Mouse (Mus musculus): Measurements from ENCODE around the gene Tanc2. TPM values are rescaled to one million over a fixed set of nuclear protein-coding genes. Genes with fewer than 3 reads are reported as not detected.
A peak's percentile ranks its signal among the peaks of the same experiment; 100 is the strongest.

The Tanc2 gene
- polyA plus RNA-seq, 1 experiment from 2014 or later, result 4.7 TPM

DNA sequence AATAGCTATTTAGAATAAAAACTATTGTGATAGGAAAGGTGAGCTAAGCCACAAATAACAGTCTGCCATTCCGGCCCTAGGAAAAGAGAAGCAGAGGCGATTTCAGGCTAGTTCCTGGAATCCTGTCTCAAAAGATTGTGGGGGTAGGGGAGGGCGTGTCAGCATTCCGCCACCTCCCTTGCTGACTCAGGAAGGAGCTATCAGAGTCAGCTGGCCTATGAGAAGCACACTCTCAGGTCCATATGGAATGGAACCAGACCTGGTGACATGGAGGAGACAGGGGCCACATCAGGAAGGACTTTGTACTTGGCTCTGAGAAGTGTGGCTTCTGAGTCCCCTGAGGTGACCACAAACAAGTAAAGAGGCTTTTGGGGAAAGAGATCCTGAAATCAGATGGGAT lies 360.7 kb downstream of the Tanc2 start:
- Histone ChIP-seq H3K9me3 (ENCODE audit: control insufficient read depth, low read length) (no peaks in the 10 kb centered on the region), H3K27me3 (replicated peaks; ENCODE audit: control insufficient read depth, insufficient read depth, low read length) (no peaks in the 10 kb centered on the region), H3K9ac (ENCODE audit: low read depth, low read length) (no peak overlapping the region), H3K4me3 (ENCODE audit: low read length) (no peak overlapping the region), H3K27ac (ENCODE audit: low read length) (0 out of 2 replicates have a peak overlapping the region, but pooled peaks have one; percentile 7), H3K4me1 (ENCODE audit: control insufficient read depth, insufficient read depth, low read length) (peaks cover 5% of the 10 kb centered on the region; the same call in 1 of the 2 replicates), H3K36me3 (ENCODE audit: control insufficient read depth, insufficient read depth, low read length) (no peaks in the 10 kb centered on the region), H3K4me2 (ENCODE audit: low read depth, low read length) (no peak overlapping the region)
- peak; percentile 68 for ATAC-seq
- WGBS, result 54% methylated on average over 4 of the region's 4 CpGs

GRCm38 (mm10) chr11:105951601-105952044 lies 361.8 kb downstream of the Tanc2 start:
- Histone ChIP-seq H3K9me3 (ENCODE audit: control insufficient read depth, low read length) (no peaks in the 10 kb centered on the region), H3K4me3 (ENCODE audit: low read length) (no peak overlapping the region), H3K36me3 (ENCODE audit: control insufficient read depth, insufficient read depth, low read length) (no peaks in the 10 kb centered on the region), H3K4me2 (ENCODE audit: low read depth, low read length) (no peak overlapping the region), H3K4me1 (ENCODE audit: control insufficient read depth, insufficient read depth, low read length) (peaks cover under 1% of the 10 kb centered on the region; the same call in 1 of the 2 replicates), H3K9ac (ENCODE audit: low read depth, low read length) (no peak overlapping the region; the same call in 1 of the 2 replicates), H3K27ac (ENCODE audit: low read length) (no peak overlapping the region), H3K27me3 (replicated peaks; ENCODE audit: control insufficient read depth, insufficient read depth, low read length) (no peaks in the 10 kb centered on the region)
- no peak for ATAC-seq
- WGBS, result 73% methylated on average over 3 of the region's 3 CpGs

DNA sequence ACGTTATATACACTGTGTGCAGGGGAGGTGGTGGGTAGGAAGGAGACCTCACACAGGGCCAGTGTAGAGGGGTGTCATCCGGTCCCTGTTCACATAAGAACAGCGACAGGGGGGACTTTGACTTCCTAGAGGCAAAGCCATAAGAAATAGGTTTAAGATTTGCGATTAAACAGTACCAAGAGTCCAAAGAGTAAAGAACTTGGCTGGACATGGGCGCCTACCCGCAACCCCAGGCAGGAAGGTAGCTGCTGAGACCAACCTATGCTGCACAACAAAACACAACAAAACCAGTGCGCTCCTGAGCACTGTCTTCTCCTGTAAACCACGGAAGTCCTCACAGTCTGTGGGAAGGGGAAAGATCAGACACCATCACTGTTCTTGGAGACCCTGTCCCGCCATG lies 362.3 kb downstream of the Tanc2 start:
- ATAC-seq, result no peak
- no peaks in the 10 kb centered on the region for H3K9me3 ChIP-seq (ENCODE audit: control insufficient read depth, low read length)
- H3K27me3 ChIP-seq (replicated peaks; ENCODE audit: control insufficient read depth, insufficient read depth, low read length), result no peaks in the 10 kb centered on the region
- no peak overlapping the region for H3K9ac ChIP-seq (ENCODE audit: low read depth, low read length)
- H3K4me3 ChIP-seq (ENCODE audit: low read length), result no peak overlapping the region
- H3K36me3 ChIP-seq (ENCODE audit: control insufficient read depth, insufficient read depth, low read length), result no peaks in the 10 kb centered on the region
- H3K4me1 ChIP-seq (ENCODE audit: control insufficient read depth, insufficient read depth, low read length), result no peaks in the 10 kb centered on the region
- no peak overlapping the region for H3K27ac ChIP-seq (ENCODE audit: low read length)
- no peak overlapping the region for H3K4me2 ChIP-seq (ENCODE audit: low read depth, low read length)
- WGBS, result 87% methylated on average over 9 of the region's 9 CpGs

DNA sequence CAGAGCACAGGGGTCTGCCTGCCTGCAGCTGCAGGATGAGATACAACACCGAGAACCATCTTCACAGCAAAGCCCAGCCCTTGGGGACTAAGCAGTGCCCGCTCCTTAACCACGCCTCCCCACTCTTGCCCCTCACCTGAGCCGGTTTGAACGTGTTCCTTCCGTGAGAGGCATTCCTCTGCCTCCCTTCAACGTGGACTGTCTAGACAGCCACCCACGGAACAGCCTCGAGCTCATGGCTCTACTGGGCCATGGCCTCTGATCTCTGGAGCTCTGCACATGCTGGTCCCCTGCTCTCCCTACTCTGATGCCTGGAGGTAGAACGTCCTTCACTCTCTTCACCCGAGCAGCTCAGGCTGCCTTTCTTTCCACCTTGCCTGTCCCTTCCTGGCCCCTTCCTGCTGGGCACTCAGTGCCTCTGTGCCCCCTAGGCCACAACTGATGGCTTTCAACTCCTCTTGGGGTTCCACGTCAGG lies 363.2 kb downstream of the Tanc2 start, which contains the start of gene Cyb561:
Gene Cyb561 (minus strand): TSS at position 426 of the 476 bp plus-strand sequence.
- Histone ChIP-seq H3K4me1 (ENCODE audit: control insufficient read depth, insufficient read depth, low read length) (no peaks in the 10 kb centered on the region), H3K4me3 (ENCODE audit: low read length) (no peak within 1 kb of the TSS), H3K36me3 (ENCODE audit: control insufficient read depth, insufficient read depth, low read length) (no peaks in the 10 kb centered on the region), H3K4me2 (ENCODE audit: low read depth, low read length) (no peak within 1 kb of the TSS), H3K27me3 (replicated peaks; ENCODE audit: control insufficient read depth, insufficient read depth, low read length) (no peaks in the 10 kb centered on the region), H3K27ac (ENCODE audit: low read length) (no peak within 1 kb of the TSS), H3K9ac (ENCODE audit: low read depth, low read length) (no peak within 1 kb of the TSS), H3K9me3 (ENCODE audit: control insufficient read depth, low read length) (no peaks in the 10 kb centered on the region)
- WGBS, result 73% methylated on average over 12 of the region's 12 CpGs
- ATAC-seq, result no peak

DNA sequence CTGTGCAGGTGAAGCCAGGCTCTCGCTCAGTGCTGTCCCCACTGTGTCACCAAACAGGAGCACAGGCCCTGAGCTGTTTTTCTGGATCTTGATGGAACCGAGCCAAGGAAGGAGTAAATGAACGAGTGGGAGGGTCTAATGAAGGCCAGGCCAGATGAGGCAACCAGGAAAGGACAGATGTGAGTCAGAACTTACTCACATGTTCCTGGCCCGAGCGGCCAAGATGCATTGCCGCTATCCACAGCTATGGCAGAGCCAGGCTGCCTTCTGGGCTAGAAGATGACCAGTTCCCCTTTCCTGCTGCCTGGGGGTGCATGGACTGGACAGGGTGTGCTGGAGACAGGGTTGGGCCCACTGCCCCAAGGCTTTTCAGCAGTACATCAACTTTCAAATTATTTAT lies 363.6 kb downstream of the Tanc2 start:
- 65% methylated on average over 6 of the region's 6 CpGs for WGBS
- no peaks in the 10 kb centered on the region for H3K27me3 ChIP-seq (replicated peaks; ENCODE audit: control insufficient read depth, insufficient read depth, low read length)
- H3K9ac ChIP-seq (ENCODE audit: low read depth, low read length), result no peak overlapping the region
- no peaks in the 10 kb centered on the region for H3K36me3 ChIP-seq (ENCODE audit: control insufficient read depth, insufficient read depth, low read length)
- ATAC-seq, result no peak
- H3K4me1 ChIP-seq (ENCODE audit: control insufficient read depth, insufficient read depth, low read length), result no peaks in the 10 kb centered on the region
- H3K4me3 ChIP-seq (ENCODE audit: low read length), result no peak overlapping the region
- H3K4me2 ChIP-seq (ENCODE audit: low read depth, low read length), result no peak overlapping the region
- no peak overlapping the region for H3K27ac ChIP-seq (ENCODE audit: low read length)
- no peaks in the 10 kb centered on the region for H3K9me3 ChIP-seq (ENCODE audit: control insufficient read depth, low read length)

- Histone ChIP-seq H3K9ac (ENCODE audit: low read depth, low read length) (no peak overlapping the region), H3K36me3 (ENCODE audit: control insufficient read depth, insufficient read depth, low read length) (no peaks in the 10 kb centered on the region), H3K9me3 (ENCODE audit: control insufficient read depth, low read length) (no peaks in the 10 kb centered on the region), H3K27ac (ENCODE audit: low read length) (no peak overlapping the region), H3K4me3 (ENCODE audit: low read length) (no peak overlapping the region), H3K27me3 (replicated peaks; ENCODE audit: control insufficient read depth, insufficient read depth, low read length) (no peaks in the 10 kb centered on the region), H3K4me2 (ENCODE audit: low read depth, low read length) (no peak overlapping the region), H3K4me1 (ENCODE audit: control insufficient read depth, insufficient read depth, low read length) (no peaks in the 10 kb centered on the region)
- ATAC-seq, result no peak
- WGBS, result 89% methylated on average over 28 of the region's 28 CpGs
Observed at GRCm38 (mm10) chr11:105955815-105956430, 366.1 kb downstream of the Tanc2 start.

GRCm38 (mm10) chr11:105957501-105957900 lies 367.7 kb downstream of the Tanc2 start:
- no peaks in the 10 kb centered on the region for H3K4me1 ChIP-seq (ENCODE audit: control insufficient read depth, insufficient read depth, low read length)
- H3K9ac ChIP-seq (ENCODE audit: low read depth, low read length), result no peak overlapping the region
- ATAC-seq, result no peak
- 59% methylated on average over 6 of the region's 6 CpGs for WGBS
- no peaks in the 10 kb centered on the region for H3K27me3 ChIP-seq (replicated peaks; ENCODE audit: control insufficient read depth, insufficient read depth, low read length)
- no peak overlapping the region for H3K27ac ChIP-seq (ENCODE audit: low read length)
- H3K4me2 ChIP-seq (ENCODE audit: low read depth, low read length), result no peak overlapping the region
- no peaks in the 10 kb centered on the region for H3K36me3 ChIP-seq (ENCODE audit: control insufficient read depth, insufficient read depth, low read length)
- H3K4me3 ChIP-seq (ENCODE audit: low read length), result no peak overlapping the region
- H3K9me3 ChIP-seq (ENCODE audit: control insufficient read depth, low read length), result no peaks in the 10 kb centered on the region

DNA sequence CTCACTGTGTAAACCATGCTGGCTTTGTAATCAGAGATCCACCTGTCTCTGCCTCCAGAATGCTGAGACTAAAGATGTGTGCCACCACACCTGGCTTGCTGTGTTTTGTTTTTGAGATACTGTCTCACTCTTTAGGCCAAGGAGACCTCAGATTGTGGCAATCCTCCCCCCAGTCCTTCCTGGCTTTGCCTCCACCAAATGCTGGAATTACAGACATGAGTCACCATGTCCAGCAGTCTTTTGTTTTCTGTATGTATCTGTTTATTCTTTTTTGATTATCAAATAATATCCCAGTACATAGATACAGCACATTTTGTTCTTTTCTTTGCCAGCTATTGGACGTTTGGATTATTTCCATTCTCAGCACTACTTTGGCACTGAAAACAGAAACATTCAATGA lies 368.8 kb downstream of the Tanc2 start:
- H3K9me3 ChIP-seq (ENCODE audit: control insufficient read depth, low read length), result no peaks in the 10 kb centered on the region
- H3K36me3 ChIP-seq (ENCODE audit: control insufficient read depth, insufficient read depth, low read length), result no peaks in the 10 kb centered on the region
- H3K27ac ChIP-seq (ENCODE audit: low read length), result no peak overlapping the region
- WGBS, result 50% methylated on average over 1 of the region's 1 CpGs
- no peak overlapping the region for H3K9ac ChIP-seq (ENCODE audit: low read depth, low read length)
- no peaks in the 10 kb centered on the region for H3K27me3 ChIP-seq (replicated peaks; ENCODE audit: control insufficient read depth, insufficient read depth, low read length)
- H3K4me1 ChIP-seq (ENCODE audit: control insufficient read depth, insufficient read depth, low read length), result no peaks in the 10 kb centered on the region
- H3K4me3 ChIP-seq (ENCODE audit: low read length), result no peak overlapping the region
- H3K4me2 ChIP-seq (ENCODE audit: low read depth, low read length), result no peak overlapping the region
- ATAC-seq, result no peak

DNA sequence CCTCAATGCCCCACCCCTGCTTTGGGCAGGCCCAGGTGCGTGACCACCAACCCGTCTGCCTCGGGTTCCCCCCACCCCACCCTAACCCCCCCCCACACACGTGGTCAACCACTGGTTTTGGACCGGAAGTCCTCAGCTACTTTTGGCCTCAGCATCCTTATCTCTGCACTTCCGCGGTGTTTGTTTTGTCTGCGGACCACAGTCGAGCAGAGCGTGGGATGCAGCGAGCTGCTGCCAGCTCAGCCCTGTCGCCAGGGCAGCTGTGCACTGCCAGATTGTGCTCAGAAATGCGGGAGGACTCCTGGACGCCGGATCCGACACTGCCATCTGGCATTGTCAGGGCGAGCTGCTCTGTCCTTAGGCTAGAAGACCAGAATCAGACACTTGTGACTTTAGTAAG lies 369.6 kb downstream of the Tanc2 start:
- no peak for ATAC-seq
- WGBS, result 37% methylated on average over 17 of the region's 17 CpGs
- no peaks in the 10 kb centered on the region for H3K27me3 ChIP-seq (replicated peaks; ENCODE audit: control insufficient read depth, insufficient read depth, low read length)

DNA sequence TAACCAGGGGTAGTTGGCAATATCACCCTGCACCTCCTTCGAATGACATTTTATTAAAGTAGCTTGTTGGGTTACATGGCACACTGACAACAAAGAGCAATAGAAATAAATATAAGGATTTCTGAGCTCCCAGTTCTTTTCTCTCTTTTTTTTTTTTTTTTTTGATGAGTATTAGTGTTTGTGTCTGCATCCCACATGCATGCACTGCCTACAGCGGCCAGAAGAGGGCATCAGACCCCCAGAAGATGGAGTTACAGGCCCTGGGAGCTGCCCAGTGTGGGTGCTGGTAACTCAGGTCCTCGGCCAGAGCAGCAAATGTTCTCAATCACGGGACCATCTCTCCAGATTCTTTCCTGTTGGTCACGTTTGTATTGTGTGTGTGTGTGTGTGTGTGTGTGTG lies 374.9 kb downstream of the Tanc2 start:
- Histone ChIP-seq H3K4me1 (ENCODE audit: control insufficient read depth, insufficient read depth, low read length) (peaks cover 12% of the 10 kb centered on the region), H3K9me3 (ENCODE audit: control insufficient read depth, low read length) (no peaks in the 10 kb centered on the region), H3K27ac (ENCODE audit: low read length) (no peak overlapping the region), H3K27me3 (replicated peaks; ENCODE audit: control insufficient read depth, insufficient read depth, low read length) (peaks cover 14% of the 10 kb centered on the region), H3K4me3 (ENCODE audit: low read length) (no peak overlapping the region), H3K9ac (ENCODE audit: low read depth, low read length) (no peak overlapping the region), H3K36me3 (ENCODE audit: control insufficient read depth, insufficient read depth, low read length) (no peaks in the 10 kb centered on the region), H3K4me2 (ENCODE audit: low read depth, low read length) (no peak overlapping the region)
- ATAC-seq, result no peak
- WGBS, result 67% methylated on average over 5 of the region's 5 CpGs

More for the DNA sequence above, 369.6 kb downstream of the Tanc2 start:
- no peak overlapping the region for H3K27ac ChIP-seq (ENCODE audit: low read length)
- no peak overlapping the region for H3K9ac ChIP-seq (ENCODE audit: low read depth, low read length)
- no peaks in the 10 kb centered on the region for H3K4me1 ChIP-seq (ENCODE audit: control insufficient read depth, insufficient read depth, low read length)
- H3K9me3 ChIP-seq (ENCODE audit: control insufficient read depth, low read length), result no peaks in the 10 kb centered on the region
- no peak overlapping the region for H3K4me2 ChIP-seq (ENCODE audit: low read depth, low read length)
- H3K4me3 ChIP-seq (ENCODE audit: low read length), result no peak overlapping the region
- no peaks in the 10 kb centered on the region for H3K36me3 ChIP-seq (ENCODE audit: control insufficient read depth, insufficient read depth, low read length)

All from intestine, embryonic 16.5 days (tissue).